Mouse (Mus musculus) myocyte (in vitro differentiated cells): ENCODE measurements around the gene Vps50. TPM values are rescaled to one million over a fixed set of nuclear protein-coding genes. Genes with fewer than 3 reads are reported as not detected.

Experiments used
- H3K27me3 ChIP-seq: one replicate; pipeline ENCODE4 v1.6.1; 2011; ENCODE audit not compliant: control insufficient read depth, insufficient read depth, insufficient read length
- H3K36me3 ChIP-seq: one replicate; pipeline ENCODE4 v1.6.1; 2011; ENCODE audit not compliant: control insufficient read depth, insufficient read depth
- H3K4me2 ChIP-seq: one replicate; pipeline ENCODE4 v1.6.1; 2011; ENCODE audit warnings: low read depth, control low read depth
- H3K4me3 ChIP-seq: one replicate; pipeline ENCODE4 v1.5.1; 2011; ENCODE audit warnings: mild to moderate bottlenecking, control low read depth, moderate library complexity
- H3K79me2 ChIP-seq: one replicate; pipeline ENCODE4 v1.6.1; 2011; ENCODE audit not compliant: control insufficient read depth, insufficient read depth
- H3ac ChIP-seq: one replicate; pipeline ENCODE4 v1.6.1; 2011; ENCODE audit not compliant: control insufficient read depth, insufficient read length
- CEBPB ChIP-seq: IDR thresholded peaks from 2 replicates; pipeline ENCODE4 v1.6.1; 2011; ENCODE audit warnings: mild to moderate bottlenecking, moderate library complexity; ENCODE audit not compliant: poor library complexity, insufficient read depth, severe bottlenecking
- E2F4 ChIP-seq: IDR thresholded peaks from one replicate; pipeline ENCODE4 v1.6.1; 2011; ENCODE audit warnings: mild to moderate bottlenecking, control low read depth, moderate library complexity; ENCODE audit not compliant: insufficient read depth
- MAX ChIP-seq: IDR thresholded peaks from one replicate; pipeline ENCODE4 v1.6.1; 2011; ENCODE audit warnings: low read depth, mild to moderate bottlenecking, control low read depth
- MYOD1 ChIP-seq, 3 experiments: IDR thresholded peaks; one replicate each; pipeline ENCODE4 v1.6.1; 2011; ENCODE audit warnings: control low read depth in 2 of 3, low read depth in 2 of 3, mild to moderate bottlenecking in 2 of 3, moderate library complexity in 1 of 3; ENCODE audit not compliant: insufficient read length in 2 of 3, control insufficient read depth in 1 of 3
- MYOG ChIP-seq, 3 experiments: IDR thresholded peaks; one replicate each; pipeline ENCODE4 v1.6.1; 2011; ENCODE audit warnings: control low read depth in 2 of 3, low read depth in 2 of 3, mild to moderate bottlenecking in 2 of 3; ENCODE audit not compliant: insufficient read length in 2 of 3, control insufficient read depth in 1 of 3, insufficient read depth in 1 of 3
- POLR2A ChIP-seq: IDR thresholded peaks from one replicate; pipeline ENCODE4 v1.6.1; 2011; ENCODE audit warnings: low read depth, mild to moderate bottlenecking, control low read depth, moderate library complexity; ENCODE audit not compliant: insufficient read length
- POLR2AphosphoS2 ChIP-seq: IDR thresholded peaks from one replicate; pipeline ENCODE4 v1.6.1; 2011; ENCODE audit warnings: low read depth, control low read depth; ENCODE audit not compliant: insufficient read length
- REST ChIP-seq: IDR thresholded peaks from one replicate; pipeline ENCODE4 v1.6.1; 2011; ENCODE audit warnings: mild to moderate bottlenecking, control low read depth, moderate library complexity; ENCODE audit not compliant: insufficient read depth, insufficient read length
- SRF ChIP-seq: IDR thresholded peaks from one replicate; pipeline ENCODE4 v1.6.1; 2011; ENCODE audit warnings: low read depth; ENCODE audit not compliant: control insufficient read depth, insufficient read length
- TCF12 ChIP-seq: IDR thresholded peaks from one replicate; pipeline ENCODE4 v1.6.1; 2011; ENCODE audit warnings: mild to moderate bottlenecking, control low read depth; ENCODE audit not compliant: poor library complexity, insufficient read depth, severe bottlenecking
- TCF3 ChIP-seq: IDR thresholded peaks from one replicate; pipeline ENCODE4 v1.6.1; 2011; ENCODE audit warnings: low read depth, control low read depth; ENCODE audit not compliant: insufficient read length
- USF1 ChIP-seq: IDR thresholded peaks from one replicate; pipeline ENCODE4 v1.6.1; 2011; ENCODE audit warnings: low read depth, mild to moderate bottlenecking, control low read depth, moderate library complexity
- polyA plus RNA-seq: library from polyadenylated mRNA; unstranded; fragments of >200 nt; fragmentation: generic; extraction: Trizol; gene quantifications from one replicate; pipeline ENCODE4 v1.2.1, GENCODE M21; 2012; ENCODE audit warnings: missing spikeins

Gene Vps50
- 8.0 TPM for polyA plus RNA-seq

DNA sequence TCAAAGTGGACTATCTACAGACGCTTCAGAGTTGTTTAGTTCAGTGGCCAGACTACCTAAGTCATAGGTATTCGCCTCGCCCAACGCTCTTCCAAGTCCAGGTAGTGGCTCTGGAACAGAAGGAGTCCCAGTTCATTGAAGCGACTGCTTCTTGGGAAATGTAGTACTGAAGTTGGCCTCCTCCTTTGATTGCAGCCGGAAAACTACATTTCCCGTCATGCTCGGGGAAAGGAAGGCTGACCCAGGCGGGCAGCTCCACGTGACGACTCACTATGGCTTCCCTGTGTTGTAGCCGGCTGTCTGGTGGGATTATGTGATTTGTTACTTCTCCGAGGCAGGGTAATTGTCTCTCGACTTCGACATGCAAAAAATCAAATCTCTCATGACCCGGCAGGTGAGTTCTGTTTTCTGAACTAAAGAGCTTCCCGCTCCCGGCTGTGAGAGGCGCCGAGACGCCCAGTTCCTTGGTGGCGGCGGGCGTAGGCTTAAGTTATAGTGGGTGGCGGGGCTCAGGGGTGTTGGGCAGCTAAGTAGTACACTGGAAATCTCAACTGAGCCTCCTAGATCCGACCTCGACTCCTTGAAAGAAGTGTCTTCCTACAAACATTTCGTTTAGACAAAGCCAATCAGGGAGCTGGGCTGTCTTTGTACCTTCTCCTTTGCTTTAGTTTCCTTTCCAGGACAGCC, at the start of gene Vps50, which contains the start of gene Hepacam2:
Gene Vps50, plus strand, starts transcription at position 221 of the 687 bp plus-strand sequence.
Gene Hepacam2, minus strand, starts transcription at position 137 of the 687 bp plus-strand sequence.
- H3K79me2 ChIP-seq = peaks cover 34% of the 10 kb centered on the region
- H3K36me3 ChIP-seq = no peaks in the 10 kb centered on the region
- H3K4me3 ChIP-seq = peak within 1 kb of the TSS; percentile 45
- H3K27me3 ChIP-seq = no peaks in the 10 kb centered on the region
- H3K4me2 ChIP-seq = peak within 1 kb of the TSS; percentile 89
- peak within 1 kb of the TSS; percentile 69 for H3ac ChIP-seq
- TF ChIP-seq POLR2A = peak; percentile 50
- TF ChIP-seq E2F4 = no peak
- peak; percentile 100 for TF ChIP-seq USF1

DNA sequence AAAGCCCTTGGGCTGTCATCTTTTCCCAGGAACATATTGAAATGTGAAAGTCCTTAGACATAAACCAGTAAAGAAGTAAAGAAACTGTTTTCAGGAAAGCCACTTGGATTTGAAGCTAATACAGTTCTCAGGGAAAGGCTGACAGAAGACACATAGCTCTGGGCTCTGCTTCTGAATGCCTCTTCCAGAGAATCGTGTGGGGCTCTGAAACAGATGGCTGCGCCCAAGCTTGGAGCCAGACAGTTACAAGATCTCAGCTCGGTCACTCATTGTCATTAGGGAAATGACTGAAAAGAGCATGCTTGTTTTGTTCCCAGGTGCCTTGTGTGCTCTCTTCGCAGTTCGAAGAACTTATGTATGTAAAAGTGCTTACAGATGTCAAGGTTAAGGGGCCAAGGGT, 43.8 kb upstream of the Vps50 start:
- Histone ChIP-seq H3K4me2 (no peak overlapping the region), H3ac (no peak overlapping the region), H3K27me3 (no peaks in the 10 kb centered on the region), H3K4me3 (no peak overlapping the region), H3K36me3 (no peaks in the 10 kb centered on the region), H3K79me2 (no peaks in the 10 kb centered on the region)
- TF ChIP-seq TCF3 = no peak
- TF ChIP-seq POLR2AphosphoS2 = no peak
- TF ChIP-seq USF1 = no peak
- TF ChIP-seq CEBPB = no peak
- no peak for TF ChIP-seq REST

DNA sequence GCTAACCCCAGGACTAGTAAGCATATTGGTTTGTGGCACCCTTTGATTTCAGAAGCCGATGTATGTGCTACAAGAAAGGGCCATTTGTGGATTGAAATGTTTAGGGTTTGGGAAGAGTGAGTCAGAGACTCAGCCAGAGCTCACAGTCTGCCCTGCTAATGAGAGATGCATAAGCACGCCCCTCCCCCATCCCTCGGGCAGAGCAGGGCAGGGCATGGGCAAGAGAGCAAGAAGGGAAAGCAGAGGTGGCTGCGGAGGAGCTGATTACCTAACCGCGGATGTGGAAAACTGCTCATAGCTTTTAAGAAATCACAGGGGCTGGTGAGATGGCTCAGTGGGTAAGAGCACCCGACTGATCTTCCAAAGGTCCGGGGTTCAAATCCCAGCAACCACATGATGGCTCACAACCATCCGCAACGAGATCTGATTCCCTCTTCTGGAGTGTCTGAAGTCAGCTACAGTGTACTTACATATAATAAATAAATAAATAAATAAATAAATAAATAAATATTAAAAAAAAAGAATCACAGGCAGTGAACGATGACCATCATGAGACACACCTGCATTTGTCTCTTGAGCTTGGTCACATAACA, 42.1 kb upstream of the Vps50 start:
- H3K36me3 ChIP-seq = no peaks in the 10 kb centered on the region
- no peak overlapping the region for H3K4me2 ChIP-seq
- H3ac ChIP-seq = no peak overlapping the region
- H3K4me3 ChIP-seq = no peak overlapping the region
- no peak for TF ChIP-seq MYOG (IDR thresholded peaks at IDR 0.05; ENCODE audit: control insufficient read depth in 1 of 3, insufficient read depth in 1 of 3, insufficient read length in 2 of 3, low read depth in 2 of 3)
- TF ChIP-seq CEBPB = no peak
- no peak for TF ChIP-seq TCF12
- TF ChIP-seq SRF = no peak
- no peak for TF ChIP-seq MAX
- TF ChIP-seq TCF3 = no peak
- TF ChIP-seq USF1 = no peak
- TF ChIP-seq REST = no peak
- TF ChIP-seq POLR2AphosphoS2 = no peak
- TF ChIP-seq E2F4 = no peak
- TF ChIP-seq MYOD1 (IDR thresholded peaks at IDR 0.05; ENCODE audit: control insufficient read depth in 1 of 3, insufficient read length in 2 of 3, low read depth in 2 of 3) = no peak
- TF ChIP-seq POLR2A = no peak
- no peaks in the 10 kb centered on the region for H3K79me2 ChIP-seq
- H3K27me3 ChIP-seq = no peaks in the 10 kb centered on the region

DNA sequence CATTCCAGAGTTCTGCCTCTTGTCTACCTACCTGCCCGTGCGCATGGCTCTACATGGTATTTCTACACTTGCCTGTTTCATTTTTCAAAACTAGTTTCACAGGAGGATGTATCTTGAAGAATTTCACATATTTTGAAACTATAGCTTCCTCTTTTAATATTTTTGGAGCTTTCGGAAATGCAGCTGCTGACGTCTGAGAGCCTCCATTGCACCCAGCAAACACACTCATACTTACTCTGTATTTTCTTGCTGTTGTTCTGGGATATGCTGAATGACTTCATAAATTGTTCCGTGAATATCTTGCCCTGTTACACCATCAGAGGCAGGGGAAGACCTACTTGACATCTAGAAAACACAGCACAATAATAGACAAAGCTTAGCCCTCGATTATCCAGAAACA, 35.2 kb upstream of the Vps50 start:
- Histone ChIP-seq H3K27me3 (no peaks in the 10 kb centered on the region), H3K79me2 (no peaks in the 10 kb centered on the region), H3K4me2 (no peak overlapping the region), H3K4me3 (no peak overlapping the region), H3K36me3 (no peaks in the 10 kb centered on the region), H3ac (no peak overlapping the region)
- TF ChIP-seq REST = no peak
- no peak for TF ChIP-seq E2F4
- TF ChIP-seq MYOD1 (IDR thresholded peaks at IDR 0.05; ENCODE audit: control insufficient read depth in 1 of 3, insufficient read length in 2 of 3, low read depth in 2 of 3) = no peak
- no peak for TF ChIP-seq POLR2AphosphoS2
- TF ChIP-seq USF1 = no peak
- TF ChIP-seq POLR2A = no peak
- TF ChIP-seq MYOG (IDR thresholded peaks at IDR 0.05; ENCODE audit: control insufficient read depth in 1 of 3, insufficient read depth in 1 of 3, insufficient read length in 2 of 3, low read depth in 2 of 3) = no peak
- no peak for TF ChIP-seq MAX
- no peak for TF ChIP-seq CEBPB
- TF ChIP-seq TCF12 = no peak
- TF ChIP-seq SRF = no peak
- TF ChIP-seq TCF3 = no peak

DNA sequence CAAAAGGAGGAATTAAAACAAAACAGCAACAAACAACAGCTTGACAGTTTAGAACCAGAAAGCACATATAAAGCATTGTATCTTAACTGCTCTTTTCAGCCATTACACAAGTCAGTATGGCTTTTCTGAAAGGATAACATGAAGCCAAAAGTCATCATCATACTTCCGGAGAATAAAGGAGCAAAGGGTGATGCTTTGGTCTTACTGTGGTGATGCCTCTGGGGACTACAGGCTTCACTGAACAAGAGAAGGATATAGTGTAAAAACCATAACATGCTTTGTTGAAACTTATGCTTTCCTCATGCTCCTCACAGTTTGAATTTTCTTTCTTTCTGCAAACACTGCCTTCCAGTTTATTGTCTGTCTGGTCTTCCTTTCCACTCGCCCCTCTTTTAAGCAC, 34.6 kb upstream of the Vps50 start:
- H3K27me3 ChIP-seq = no peaks in the 10 kb centered on the region
- H3K4me3 ChIP-seq = no peak overlapping the region
- no peak overlapping the region for H3ac ChIP-seq
- no peaks in the 10 kb centered on the region for H3K79me2 ChIP-seq
- H3K4me2 ChIP-seq = no peak overlapping the region
- TF ChIP-seq MAX = no peak
- TF ChIP-seq POLR2A = no peak
- TF ChIP-seq TCF3 = no peak
- TF ChIP-seq REST = no peak
- no peak for TF ChIP-seq TCF12
- no peak for TF ChIP-seq MYOG (IDR thresholded peaks at IDR 0.05; ENCODE audit: control insufficient read depth in 1 of 3, insufficient read depth in 1 of 3, insufficient read length in 2 of 3, low read depth in 2 of 3)
- TF ChIP-seq POLR2AphosphoS2 = no peak
- TF ChIP-seq E2F4 = no peak
- TF ChIP-seq CEBPB = no peak
- TF ChIP-seq MYOD1 (IDR thresholded peaks at IDR 0.05; ENCODE audit: control insufficient read depth in 1 of 3, insufficient read length in 2 of 3, low read depth in 2 of 3) = no peak
- no peak for TF ChIP-seq USF1
- no peak for TF ChIP-seq SRF
- no peaks in the 10 kb centered on the region for H3K36me3 ChIP-seq
